Mouse (Mus musculus): ENCODE data around the gene Pla2r1. TPM values are rescaled to one million over a fixed set of nuclear protein-coding genes. Genes with fewer than 3 reads are reported as not detected.

Pla2r1 gene
- total RNA-seq, 2 experiments from 2014 or later: 1.8 to 2.4 TPM

DNA sequence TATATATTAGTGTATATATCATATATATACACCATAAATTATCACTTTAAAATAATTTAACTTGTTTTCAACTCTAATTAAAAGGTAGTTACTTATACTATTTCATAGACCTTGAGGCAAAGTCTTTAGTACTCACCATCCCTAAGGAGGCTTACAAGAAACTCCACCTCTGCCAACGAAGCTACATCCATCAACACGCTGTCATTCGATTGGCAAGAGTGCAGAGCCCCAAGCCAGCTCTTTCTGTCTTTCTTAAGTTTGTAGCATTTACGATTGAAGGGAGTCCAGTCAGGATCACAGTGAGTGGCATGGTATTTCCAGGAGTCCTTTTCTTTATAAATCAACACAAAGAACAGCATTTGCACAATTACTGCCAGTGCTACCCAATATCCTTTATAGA is 49.1 kb downstream of the Pla2r1 start:
- DNase-seq: peak; percentile 56

DNA sequence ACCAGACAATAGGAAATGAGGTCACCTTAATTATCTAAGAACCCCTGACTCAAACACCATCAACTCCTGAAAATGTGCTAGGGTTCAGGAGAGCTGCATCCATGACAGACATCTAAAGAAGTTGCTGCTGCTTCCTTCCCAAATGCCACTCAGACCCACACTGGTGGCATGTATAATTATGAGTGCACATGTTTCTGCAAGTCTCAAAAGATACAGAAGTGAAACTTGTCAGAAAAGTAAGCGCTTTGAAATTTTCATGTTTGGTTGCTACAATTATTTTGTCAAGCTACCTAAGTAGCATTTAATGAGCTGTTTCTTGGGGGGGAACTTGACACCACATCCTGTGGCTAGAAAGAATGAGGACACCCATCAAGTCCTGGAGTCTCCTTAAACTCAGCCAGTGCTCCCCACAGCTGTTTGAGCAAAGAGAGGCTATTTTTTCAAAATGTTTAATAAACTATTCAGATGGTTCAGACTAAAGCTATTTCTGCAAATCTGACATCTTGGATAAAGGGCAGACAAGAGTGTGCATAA is 52.5 kb downstream of the Pla2r1 start:
- no peak for DNase-seq

DNA sequence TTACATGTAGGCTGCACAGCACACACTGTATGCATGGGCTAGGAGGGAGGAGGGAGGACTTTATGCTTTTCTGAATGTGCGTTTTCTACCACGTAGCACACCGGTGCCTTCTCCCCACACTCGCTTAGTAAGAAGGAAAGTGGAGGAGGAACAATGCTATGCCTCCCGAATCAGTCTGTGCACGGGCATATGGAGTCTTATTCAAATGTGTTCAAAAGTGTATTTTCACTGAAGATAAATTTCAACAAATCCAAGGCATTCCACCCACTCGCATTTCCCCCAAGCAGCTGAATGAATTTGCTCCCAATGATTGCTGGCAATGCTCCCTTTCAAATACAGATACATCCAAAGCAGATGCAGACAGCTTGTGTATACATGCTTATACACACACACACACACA is 73.2 kb downstream of the Pla2r1 start:
- no peak for DNase-seq

DNA sequence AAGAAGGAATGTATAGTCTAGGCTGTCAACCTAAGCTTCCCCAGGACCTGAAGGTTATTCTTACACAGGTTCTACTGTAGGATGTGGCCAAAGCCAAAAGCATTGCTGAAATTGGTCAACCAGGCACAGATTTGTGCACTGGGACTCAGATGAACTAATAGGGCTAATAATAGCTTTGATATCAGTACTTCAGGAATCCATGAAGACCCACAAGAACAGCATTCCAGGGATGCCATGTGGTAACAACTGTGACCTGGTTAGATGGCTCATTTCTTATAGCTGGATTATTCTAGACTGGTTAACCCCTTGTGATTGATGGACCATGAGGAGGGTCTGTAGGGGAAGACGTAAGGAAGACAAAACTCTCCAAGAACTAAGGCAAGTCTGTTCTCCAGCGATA is 74.3 kb downstream of the Pla2r1 start:
- no peak for DNase-seq

DNA sequence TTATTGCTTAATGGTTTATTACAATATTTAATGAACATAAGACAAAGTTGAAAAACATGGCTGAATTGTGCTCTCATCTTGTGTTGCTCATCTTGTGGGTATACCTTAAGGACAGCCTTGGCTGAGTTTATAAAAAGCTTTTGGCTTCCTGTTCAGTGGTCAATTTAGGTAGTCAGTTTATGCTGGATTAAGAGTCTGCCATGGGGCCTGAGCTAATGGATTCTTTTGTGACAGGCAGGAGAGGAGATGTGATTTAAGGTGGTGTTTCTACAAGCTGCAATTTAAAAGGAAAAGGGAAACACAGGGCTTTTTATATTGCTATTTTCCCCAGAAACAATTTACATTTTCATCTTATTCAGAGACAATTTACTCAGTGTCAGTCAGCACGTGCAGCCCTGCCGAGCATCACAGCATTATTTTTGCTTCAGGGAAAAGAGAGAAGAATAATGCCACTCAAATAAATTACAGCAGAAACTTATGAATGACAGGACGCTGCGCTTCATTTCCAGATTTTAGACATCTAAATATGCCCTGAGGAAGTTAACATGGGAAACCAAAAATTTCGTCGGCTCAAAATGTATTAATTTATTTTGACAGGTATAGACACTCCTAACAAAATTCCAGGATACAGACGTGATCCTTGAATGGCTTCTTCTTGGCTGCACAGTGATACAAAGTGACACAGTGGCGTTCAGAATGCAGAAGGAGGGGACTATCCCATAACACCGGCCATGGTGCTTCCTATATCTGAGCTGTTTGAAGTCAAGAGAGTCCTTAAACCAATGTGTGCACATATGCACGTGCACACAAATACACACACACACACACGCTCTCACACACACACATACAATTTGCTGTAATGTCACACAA is 84.0 kb downstream of the Pla2r1 start:
- DNase-seq: no peak

DNA sequence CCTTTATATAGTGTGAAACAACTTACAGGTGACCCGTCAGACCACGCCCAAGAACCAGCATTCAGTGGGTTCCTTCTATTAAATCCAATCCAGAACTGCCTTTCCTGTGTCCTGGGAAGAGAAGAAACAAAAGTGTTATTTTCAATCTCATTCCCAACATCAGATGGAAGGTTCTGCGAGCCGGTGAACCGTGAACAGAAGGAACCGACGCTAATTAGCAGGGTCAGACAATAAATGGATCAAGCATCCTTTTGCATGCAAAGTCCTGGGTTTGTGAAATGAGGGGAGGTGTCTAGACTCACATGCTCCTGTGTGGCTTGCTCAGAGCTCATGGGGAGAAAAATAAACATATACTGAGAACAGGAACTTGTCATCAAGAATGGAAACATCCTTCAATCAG is 100.7 kb downstream of the Pla2r1 start:
- DNase-seq: no peak

DNA sequence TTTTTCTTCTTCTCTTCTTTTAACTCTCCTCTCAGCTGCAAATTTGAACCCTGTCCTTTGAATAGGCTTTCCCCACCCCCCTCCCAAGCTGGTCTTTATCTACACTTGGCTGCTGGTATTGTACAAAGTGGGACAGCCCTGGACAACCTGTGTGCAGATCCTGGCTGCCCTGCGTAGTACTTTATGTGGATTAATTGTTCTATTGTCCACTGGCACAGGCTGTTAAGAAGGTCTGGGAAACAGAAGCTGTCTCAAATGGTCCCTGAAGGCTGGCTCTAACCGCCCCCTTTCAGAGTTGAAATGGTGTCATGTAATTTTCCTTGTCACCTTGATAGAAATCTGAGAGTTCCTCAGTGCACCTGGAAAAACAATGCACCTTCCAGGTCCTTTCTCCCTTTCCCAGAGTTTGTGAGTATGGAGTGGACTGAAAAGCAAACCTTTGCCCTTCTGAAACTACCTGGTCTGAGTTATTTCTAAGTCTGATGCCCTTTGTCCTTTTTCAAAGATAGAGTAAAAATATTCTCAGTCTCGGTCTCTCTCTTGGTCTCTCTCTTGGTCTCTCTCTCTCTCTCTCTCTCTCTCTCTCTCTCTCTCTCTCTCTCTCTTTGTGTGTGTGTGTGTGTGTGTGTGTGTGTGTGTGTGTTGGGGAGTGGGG is 101.9 kb downstream of the Pla2r1 start:
- DNase-seq: no peak

DNA sequence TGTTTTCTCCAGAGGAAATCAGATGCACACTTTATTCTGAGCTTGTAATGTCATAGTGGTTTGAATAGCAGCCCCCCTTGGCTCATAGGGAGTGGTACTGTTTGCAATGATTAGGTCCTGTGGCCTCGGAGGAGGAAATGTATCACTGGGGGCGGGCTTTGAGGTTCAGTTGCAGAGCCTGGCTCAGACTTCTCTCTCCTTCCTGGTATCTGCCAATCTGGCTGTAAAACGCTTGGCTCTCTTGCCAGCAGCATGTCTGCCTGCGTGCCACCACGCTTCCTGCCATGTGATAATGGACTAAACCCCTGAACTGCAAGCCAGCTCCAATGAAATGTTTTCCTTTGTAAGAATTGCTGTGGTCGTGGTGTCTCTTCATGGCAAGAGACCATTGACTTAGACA is 103.4 kb downstream of the Pla2r1 start:
- DNase-seq: no peak

DNA sequence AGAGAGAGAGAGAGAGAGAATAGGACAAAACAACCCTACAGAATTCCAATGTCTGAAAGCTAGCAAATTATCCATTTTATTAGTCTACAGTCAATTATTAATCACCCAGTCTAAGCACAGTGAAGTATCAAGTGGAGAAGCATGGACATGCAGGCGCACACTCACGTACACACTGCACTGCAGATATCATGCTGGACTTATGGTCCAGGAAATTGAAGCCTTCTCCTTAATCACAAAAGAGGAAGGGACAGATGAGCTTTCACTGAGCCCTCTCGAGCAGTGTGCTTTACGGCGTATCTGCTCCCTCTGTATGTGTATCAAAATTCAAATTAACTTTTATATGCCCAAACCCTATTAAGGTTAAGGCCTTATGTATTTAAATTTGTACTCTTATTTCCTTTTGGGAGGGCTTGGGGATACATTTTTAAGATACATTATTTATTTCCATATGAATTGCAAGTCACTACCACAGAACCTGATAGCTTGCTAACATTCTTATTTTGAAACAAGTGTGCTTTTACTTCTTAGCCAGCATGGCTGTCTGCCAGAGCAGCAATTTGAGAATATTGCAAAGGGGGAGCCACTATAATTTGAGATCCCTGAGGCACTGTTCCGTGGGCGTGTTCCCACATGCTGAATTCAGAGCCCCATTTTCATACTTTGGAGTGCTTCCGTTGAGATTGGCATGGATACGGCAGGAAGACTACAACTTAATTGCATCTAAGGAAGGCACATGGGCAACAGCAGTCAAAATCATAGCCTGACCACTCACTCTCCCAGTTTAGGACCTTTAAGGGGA is 108.2 kb downstream of the Pla2r1 start:
- no peak for DNase-seq

DNA sequence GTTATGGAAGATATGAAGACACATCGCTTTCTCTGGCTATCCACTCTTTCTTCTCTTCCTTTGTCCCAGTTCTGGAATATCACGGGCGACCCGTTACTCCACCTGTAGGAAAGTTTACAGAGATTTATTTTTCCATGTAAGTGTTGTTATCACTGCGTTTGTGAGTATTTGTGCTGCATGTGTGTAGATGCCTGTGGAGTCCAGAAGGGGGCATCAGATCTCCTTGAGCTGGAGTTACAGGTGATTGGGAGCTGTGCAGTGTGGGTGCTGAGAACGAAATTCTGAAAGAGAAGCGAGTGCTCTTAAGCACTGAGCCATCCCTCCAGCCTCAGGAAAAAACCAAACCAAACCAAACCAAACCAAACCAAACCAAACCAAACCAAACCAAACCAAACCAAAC is 109.8 kb downstream of the Pla2r1 start:
- DNase-seq: no peak

DNA sequence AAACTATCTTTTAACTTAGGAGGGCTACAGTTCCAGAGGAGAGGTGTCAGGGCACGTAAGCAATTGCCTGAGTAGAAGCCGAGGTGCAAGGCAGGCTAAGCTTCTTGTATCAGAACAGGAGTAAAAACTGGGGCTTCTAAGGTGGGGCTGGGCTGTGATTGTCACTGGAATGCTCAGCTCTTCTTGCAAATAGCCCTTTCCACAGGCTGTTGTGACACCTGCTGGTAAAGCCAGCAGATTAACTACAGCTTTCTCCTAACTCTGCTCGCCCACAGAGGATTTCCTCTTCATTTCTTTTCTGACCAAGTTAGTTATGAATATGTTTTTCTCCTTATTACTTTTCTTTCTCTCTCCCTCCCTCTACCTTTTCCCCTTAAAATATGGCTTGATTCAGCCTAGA is 111.2 kb downstream of the Pla2r1 start:
- no peak for DNase-seq

DNA sequence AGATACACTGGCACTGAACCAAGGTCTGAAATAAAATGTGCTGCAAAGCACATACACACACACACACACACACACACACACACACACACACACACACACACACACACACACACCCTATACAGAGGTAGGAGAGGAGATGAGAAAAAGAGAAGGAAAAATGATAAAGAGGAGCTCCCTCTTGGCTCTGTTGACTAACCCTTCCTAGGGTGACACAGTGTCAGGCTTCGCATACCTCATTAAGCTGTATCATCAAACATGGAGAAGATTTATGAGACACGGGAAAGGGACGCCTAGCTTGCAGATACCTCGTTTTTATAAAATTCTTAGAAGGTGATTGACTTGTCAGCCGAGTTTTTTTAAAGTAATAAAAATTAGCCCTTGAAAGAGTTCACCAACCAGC is 116.3 kb downstream of the Pla2r1 start:
- DNase-seq: no peak

DNA sequence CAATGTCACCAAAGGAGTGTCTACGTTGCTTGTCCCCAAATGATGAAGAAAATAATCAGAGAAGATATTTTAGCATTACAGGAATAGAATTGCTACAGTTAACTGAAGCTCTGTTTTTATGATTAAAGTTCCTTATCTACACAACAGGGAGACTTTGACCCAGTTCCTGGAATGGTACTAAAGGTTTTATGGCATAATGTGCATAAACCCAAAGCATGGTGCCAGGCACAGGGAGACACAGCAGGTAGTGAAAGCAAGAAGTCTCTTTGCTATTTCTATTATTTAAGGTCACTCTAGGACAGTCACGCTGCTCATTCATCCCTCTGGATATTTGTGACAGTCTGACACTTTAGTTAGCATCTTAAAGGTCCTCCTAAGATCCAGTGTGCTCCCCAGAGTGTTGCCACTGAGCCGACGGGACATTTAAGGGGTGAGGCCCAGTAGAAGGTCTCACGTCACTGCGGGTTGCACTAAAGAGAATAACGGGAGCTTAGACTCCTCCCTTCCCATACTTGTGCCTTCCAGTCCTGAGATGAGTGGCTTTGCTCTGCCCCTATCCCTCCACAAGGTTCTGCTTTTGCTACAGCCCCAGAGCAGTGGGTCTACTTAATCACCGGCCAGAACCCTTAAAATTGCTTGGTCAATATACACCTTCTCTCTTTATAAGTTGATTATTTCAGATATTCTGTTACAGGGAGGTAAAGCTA is 122.6 kb downstream of the Pla2r1 start:
- no peak for DNase-seq

DNA sequence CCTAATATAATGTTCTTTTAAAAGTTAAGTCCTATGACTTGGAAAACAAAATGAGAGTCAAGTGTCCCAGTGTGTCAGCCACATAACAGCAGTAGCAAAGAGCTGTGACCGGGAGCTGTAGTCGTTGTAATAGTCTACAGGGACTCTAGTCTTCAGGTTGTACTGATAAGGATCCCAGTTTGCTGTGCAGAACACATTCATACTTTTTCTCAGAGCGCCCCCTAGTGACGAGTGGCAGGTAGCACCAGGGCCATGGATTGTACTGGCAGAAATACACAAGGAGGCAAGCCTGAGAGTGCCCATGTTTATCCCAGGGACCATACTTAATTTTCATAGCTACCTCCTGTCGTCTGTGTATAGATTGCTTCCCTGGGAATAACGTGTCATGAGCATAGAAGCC is 135.0 kb downstream of the Pla2r1 start:
- DNase-seq: peak; percentile 86

DNA sequence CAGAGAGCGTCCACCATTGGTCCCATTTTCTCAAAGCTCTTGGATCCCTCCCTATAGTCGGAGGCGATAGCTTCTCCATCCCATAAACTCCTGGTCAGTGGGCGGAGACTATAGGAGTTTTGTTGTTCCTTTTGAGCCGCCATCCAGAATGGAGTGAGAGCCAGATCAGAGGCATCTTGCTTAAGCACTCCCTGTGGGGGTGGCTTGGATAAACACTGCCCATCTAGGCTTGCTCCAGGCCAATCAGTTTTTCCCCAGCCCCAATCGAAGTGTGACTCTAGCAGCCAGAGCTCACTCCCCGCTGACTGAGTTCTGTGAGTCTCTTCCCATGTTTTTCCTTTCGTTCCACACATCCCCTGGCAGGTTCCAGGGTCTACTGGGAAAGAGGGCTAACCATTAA is 138.8 kb downstream of the Pla2r1 start:
- DNase-seq: no peak

DNA sequence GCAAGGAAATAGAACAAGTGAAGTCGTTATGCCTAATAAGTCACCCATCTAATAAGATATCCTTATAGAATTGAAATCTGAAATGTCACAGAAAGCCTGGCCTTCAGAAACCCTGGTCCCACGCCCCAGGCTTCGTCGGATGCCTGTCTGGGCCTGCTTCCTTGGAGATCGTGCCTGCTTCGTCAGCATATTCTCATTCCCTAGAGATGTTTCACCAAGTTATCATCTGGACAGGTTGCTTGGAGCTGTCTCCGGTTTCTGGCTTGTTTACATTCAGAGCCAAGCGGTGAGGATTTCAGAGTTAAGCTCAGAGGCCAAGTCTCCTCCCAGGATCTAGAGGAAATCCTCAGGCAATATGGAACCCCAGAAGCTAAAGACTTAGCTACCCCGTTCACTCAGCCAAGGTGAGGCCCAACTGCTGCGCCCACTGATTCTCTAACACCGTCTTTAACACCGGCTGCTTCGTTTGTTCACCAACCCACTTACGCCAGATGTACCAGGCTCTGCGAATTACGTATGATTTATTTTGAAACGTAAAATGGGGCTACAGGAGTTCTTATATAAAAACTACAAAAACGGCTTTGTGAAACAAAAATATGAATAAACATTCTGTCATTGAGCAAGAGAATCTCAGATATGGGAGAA is 140.0 kb downstream of the Pla2r1 start:
- no peak for DNase-seq

DNA sequence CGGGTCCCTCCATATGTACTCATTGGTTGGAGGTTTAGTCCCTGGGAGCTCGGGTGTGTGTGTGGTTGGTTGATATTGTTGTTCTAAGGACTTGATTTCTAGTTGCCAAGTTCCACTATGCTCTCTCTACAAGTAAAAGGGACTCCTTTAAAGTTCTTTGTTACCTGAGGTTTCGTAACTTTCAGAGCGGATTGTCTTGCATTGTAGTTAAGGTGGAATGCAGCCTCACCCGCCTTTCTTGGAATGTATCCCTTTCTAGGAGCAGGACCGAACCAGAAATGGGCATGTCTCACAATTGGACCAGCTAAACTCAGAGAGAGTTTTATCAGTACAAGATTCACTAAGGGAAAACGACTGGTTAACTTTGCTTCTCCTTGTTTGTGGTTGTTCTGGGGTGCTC is 141.9 kb downstream of the Pla2r1 start:
- no peak for DNase-seq

DNA sequence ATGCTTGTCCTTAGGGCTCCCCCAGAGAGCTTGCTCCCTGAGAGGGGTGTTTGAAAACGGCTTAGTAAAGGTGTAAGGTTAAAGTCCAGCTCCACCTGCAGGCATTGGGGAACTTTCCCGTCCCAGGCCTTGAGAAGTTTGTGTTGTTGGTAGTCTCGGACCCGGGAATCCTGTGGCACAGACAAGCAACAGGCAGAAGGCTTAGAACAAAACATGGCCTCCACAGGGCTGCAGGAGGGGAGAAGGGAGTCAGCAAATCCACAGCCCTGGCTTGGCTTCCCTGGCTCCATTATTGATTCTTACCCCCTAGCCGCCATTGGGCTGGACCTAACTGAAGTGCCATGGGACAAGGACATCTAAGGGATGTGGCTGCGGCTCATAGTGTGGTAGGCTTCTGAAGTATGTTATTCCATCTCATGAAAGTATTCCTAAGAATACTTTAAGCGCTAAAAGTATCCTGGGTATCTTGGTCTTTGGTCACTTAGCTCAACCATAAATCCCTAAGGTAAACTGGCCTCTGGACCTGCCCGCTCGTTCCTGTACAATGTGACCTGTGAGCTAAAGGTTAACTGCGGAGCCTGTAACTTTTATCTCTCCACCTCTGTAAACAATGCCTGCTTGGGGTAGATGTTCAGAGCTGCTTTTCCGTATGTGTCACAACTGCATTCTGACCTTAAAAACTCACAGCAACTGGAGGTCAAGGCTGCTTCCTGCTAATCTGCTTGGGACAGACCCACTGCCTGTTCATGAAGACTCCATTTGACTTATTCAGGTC is 142.9 kb downstream of the Pla2r1 start:
- peak; percentile 5 for DNase-seq

DNA sequence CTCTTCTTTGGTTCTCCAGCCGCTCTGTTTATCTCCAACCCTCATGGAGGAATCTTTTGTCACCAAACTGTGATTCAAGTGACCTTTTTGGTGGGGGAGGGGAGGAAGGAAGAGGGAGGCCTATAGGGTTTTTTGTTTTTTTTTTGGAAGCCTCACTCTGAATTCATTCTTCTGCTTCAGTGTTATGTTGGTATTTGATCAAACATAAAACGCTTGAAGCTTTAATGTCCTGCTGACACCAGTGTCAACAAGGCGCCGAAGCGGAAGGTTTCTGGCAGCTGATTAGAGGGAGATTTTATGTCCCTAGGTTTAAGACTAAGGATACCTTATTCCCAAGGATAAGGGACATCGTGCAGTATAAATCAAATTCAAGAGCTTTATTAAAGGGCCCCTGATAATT is 143.9 kb downstream of the Pla2r1 start:
- DNase-seq: no peak

DNA sequence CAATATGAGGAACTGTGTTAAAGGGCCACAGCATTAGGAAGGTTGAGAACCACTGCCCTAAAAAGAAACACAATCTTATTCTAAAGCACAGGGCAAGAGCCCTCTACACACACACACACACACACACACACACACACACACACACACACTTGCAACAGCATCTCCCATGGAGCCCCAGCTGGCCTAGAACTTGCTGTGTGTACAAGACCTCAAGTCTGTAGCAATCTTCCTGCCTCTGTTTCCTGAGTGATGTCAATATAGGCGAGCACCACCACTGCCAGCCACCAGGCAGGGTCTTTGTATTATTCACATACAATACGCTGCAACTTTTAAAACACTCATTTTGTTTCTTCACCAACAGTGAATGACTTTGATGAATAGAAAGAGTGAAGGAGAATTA is 145.7 kb downstream of the Pla2r1 start:
- no peak for DNase-seq

DNA sequence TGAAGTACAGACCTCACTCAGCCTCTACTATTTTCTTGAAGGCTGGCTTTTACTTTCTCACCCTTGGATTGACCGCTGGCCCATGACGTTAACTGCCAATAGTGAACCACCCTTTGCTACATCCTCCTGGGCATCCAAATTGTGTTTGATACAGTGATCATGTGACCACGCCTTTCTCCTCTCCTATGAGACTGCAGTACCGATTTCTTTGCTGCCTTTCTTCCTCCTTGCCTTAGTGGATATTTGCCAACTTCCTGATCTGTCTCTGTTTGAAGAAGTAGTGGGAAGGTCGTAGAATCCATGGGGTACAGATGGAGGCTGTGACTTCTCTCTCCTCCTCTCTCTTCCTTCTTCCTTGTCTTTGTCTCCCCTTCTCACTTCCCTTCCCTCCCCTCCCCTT is 147.7 kb downstream of the Pla2r1 start:
- no peak for DNase-seq
